Mouse (Mus musculus) kidney, postnatal 14 days (tissue): Measurements from ENCODE around the gene Naf1.

ENCODE experiments used
- DNase-seq: peaks from one replicate; pipeline ENCODE4 v3.0.0; 2022; ENCODE audit warnings: mixed read lengths

Gene Naf1

GRCm38 (mm10) chr8:66860023-66860422 lies at the start of gene Naf1:
Gene Naf1 (plus strand): TSS chr8:66860217.
- DNase-seq: peak; percentile 96

- DNase-seq: peak; percentile 58
Measured at GRCm38 (mm10) chr8:66860921-66861588, 1.0 kb downstream of the Naf1 start.

GRCm38 (mm10) chr8:66861589-66862500 lies 1.8 kb downstream of the Naf1 start:
- DNase-seq: no peak

GRCm38 (mm10) chr8:66863761-66864160 lies 3.7 kb downstream of the Naf1 start:
- no peak for DNase-seq

GRCm38 (mm10) chr8:66865120-66865519 lies 5.1 kb downstream of the Naf1 start:
- DNase-seq: no peak

GRCm38 (mm10) chr8:66867679-66868078 lies 7.7 kb downstream of the Naf1 start:
- DNase-seq: no peak

- DNase-seq: no peak
Measured at GRCm38 (mm10) chr8:66869211-66869932, 9.4 kb downstream of the Naf1 start.

- DNase-seq: no peak
Measured at GRCm38 (mm10) chr8:66883866-66884265, 23.8 kb downstream of the Naf1 start.

GRCm38 (mm10) chr8:66891879-66892278 lies 31.9 kb downstream of the Naf1 start:
- no peak for DNase-seq

- no peak for DNase-seq
Measured at GRCm38 (mm10) chr8:66905000-66905399, 45.0 kb downstream of the Naf1 start.

GRCm38 (mm10) chr8:66905557-66905956 lies 45.5 kb downstream of the Naf1 start:
- no peak for DNase-seq

GRCm38 (mm10) chr8:66906116-66906515 lies 46.1 kb downstream of the Naf1 start:
- DNase-seq: no peak

- DNase-seq: no peak
Measured at GRCm38 (mm10) chr8:66910684-66911083, 50.7 kb downstream of the Naf1 start.

GRCm38 (mm10) chr8:66913616-66914536 lies 53.9 kb downstream of the Naf1 start:
- DNase-seq: peak; percentile 29

- no peak for DNase-seq
Measured at GRCm38 (mm10) chr8:66916056-66916455, 56.0 kb downstream of the Naf1 start.

GRCm38 (mm10) chr8:66917695-66918467 lies 57.9 kb downstream of the Naf1 start:
- no peak for DNase-seq

- no peak for DNase-seq
Measured at GRCm38 (mm10) chr8:66918471-66918870, 58.5 kb downstream of the Naf1 start.

GRCm38 (mm10) chr8:66933746-66934145 lies 73.7 kb downstream of the Naf1 start:
- no peak for DNase-seq

GRCm38 (mm10) chr8:66936236-66936635 lies 76.2 kb downstream of the Naf1 start:
- no peak for DNase-seq
